Mouse (Mus musculus): ENCODE results near the gene Sec1.

GRCm38 (mm10) chr7:45717918-45718297, 23.7 kb upstream of the Sec1 start, which contains the start of gene Sphk2:
- TF ChIP-seq EP300 (IDR thresholded peaks at IDR 0.05; ENCODE audit: insufficient read depth, low read depth, low read length) (peak; percentile 98), POLR2A (IDR thresholded peaks at IDR 0.05; ENCODE audit: insufficient read depth, low read depth, low read length) (peak; percentile 99), CTCF (IDR thresholded peaks at IDR 0.05) (peak; percentile 21)

Measured in heart, adult 2 months (tissue).